Mouse (Mus musculus): ENCODE data around the gene Tlcd2.
A peak's percentile ranks its signal among the peaks of the same experiment; 100 is the strongest.

The Tlcd2 gene

GRCm38 (mm10) chr11:75460844-75461742 lies at the start of gene Tlcd2:
Gene Tlcd2 (plus strand): TSS chr11:75461715.
- DNase-seq = peak; percentile 100

GRCm38 (mm10) chr11:75415096-75415495 lies 46.4 kb upstream of the Tlcd2 start:
- peak in 1 of 2 experiments; percentile 54 for DNase-seq

- DNase-seq = no peak
Measured at GRCm38 (mm10) chr11:75415994-75416393, 45.5 kb upstream of the Tlcd2 start.

GRCm38 (mm10) chr11:75420037-75420436 lies 41.5 kb upstream of the Tlcd2 start:
- no peak for DNase-seq

- no peak for DNase-seq
Measured at GRCm38 (mm10) chr11:75420810-75421374, 40.6 kb upstream of the Tlcd2 start.

- DNase-seq = no peak
Measured at GRCm38 (mm10) chr11:75421375-75422012, 40.0 kb upstream of the Tlcd2 start.

- no peak for DNase-seq
Measured at GRCm38 (mm10) chr11:75422013-75422792, 39.3 kb upstream of the Tlcd2 start, which contains the start of gene Serpinf1. Gene Serpinf1 (minus strand): TSS chr11:75422701.

GRCm38 (mm10) chr11:75423091-75423490 lies 38.4 kb upstream of the Tlcd2 start:
- DNase-seq = no peak

- DNase-seq = no peak
Measured at GRCm38 (mm10) chr11:75424033-75424432, 37.5 kb upstream of the Tlcd2 start.

- no peak for DNase-seq
Measured at GRCm38 (mm10) chr11:75424459-75424858, 37.1 kb upstream of the Tlcd2 start.

GRCm38 (mm10) chr11:75429019-75429705 lies 32.4 kb upstream of the Tlcd2 start:
- peak in 1 of 2 experiments; percentile 34 for DNase-seq

GRCm38 (mm10) chr11:75431307-75431706 lies 30.2 kb upstream of the Tlcd2 start:
- no peak for DNase-seq

- DNase-seq = no peak
Measured at GRCm38 (mm10) chr11:75434138-75434537, 27.4 kb upstream of the Tlcd2 start.

- DNase-seq = no peak
Measured at GRCm38 (mm10) chr11:75438194-75438593, 23.3 kb upstream of the Tlcd2 start.

- no peak for DNase-seq
Measured at GRCm38 (mm10) chr11:75438804-75439203, 22.7 kb upstream of the Tlcd2 start.

- no peak for DNase-seq
Measured at GRCm38 (mm10) chr11:75439363-75439762, 22.2 kb upstream of the Tlcd2 start, which contains the start of gene Serpinf2. Gene Serpinf2 (minus strand): TSS chr11:75439591.

- DNase-seq = no peak
Measured at GRCm38 (mm10) chr11:75439951-75440350, 21.6 kb upstream of the Tlcd2 start.

- no peak for DNase-seq
Measured at GRCm38 (mm10) chr11:75441034-75441433, 20.5 kb upstream of the Tlcd2 start.

- DNase-seq = no peak
Measured at GRCm38 (mm10) chr11:75441601-75442000, 19.9 kb upstream of the Tlcd2 start.

GRCm38 (mm10) chr11:75443711-75444110 lies 17.8 kb upstream of the Tlcd2 start:
- no peak for DNase-seq

- no peak for DNase-seq
Measured at GRCm38 (mm10) chr11:75448575-75448974, 12.9 kb upstream of the Tlcd2 start.

- DNase-seq = no peak
Measured at GRCm38 (mm10) chr11:75449695-75450094, 11.8 kb upstream of the Tlcd2 start.

All from lung, postnatal 4 days (tissue).